Mouse (Mus musculus): Measurements from ENCODE around the gene Uchl4. TPM values are rescaled to one million over a fixed set of nuclear protein-coding genes. Genes with fewer than 3 reads are reported as not detected.

Gene Uchl4
- total RNA-seq, 4 experiments from 2014 or later = 1.9 to 2.9 (median 2.5) TPM

DNA sequence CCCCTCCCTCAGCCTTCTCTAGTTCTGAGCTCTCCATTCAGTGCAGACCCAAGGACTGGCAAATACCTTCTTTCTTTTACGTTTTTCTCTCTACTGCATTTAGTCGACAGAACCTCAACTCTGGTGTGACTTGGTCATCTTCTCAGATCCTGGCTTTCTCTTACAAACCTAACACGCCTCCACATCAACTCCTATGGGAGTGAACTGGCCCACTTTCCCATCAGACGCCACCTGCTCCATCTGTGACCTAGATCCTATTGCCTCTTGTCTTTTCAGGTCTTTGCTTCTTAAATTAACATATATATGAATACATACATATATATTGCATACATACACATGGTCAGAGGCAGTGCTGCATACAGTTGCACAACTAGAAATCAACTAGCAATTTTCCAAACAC, 38.8 kb downstream of the Uchl4 start:
- no peak for DNase-seq (ENCODE audit: low spot score in 2 of 2)

DNA sequence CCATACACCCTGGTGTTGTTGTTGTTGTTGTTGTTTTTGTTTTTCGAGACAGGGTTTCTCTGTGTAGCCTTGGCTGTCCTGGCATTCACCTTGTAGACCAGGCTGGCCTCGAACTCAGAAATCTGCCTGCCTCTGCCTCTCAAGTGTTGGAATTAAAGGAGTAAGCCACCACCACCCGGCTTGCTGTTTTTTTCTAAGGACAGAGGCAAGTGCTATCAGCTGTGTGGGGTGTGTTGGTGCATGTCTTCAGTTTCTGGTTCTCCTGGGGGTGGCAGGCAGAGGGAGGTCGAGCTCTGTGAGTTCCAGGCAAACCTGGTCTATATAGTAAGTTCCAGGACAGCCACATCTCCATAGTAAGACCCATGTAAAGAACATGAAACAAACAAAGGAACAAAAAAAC, 39.3 kb downstream of the Uchl4 start:
- no peak for DNase-seq (ENCODE audit: low spot score in 2 of 2)

DNA sequence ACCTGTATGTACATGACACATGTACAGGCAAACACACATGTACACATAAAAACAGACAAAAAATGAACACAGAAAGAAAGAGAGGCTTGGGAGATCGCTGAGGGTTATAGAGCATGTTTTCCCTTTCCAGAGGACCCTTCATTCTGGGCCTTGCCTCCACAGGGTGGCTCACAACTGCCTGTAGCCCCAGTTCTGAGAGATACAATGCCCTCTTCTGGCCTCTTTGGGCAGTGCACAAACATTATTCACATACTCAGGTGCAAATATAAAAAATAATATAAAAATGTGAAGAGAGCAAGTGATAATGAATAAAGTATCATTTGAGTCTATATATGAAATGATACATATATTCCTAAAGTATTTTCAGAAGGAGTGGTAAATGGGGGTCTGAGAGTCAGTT, 39.9 kb downstream of the Uchl4 start:
- DNase-seq (ENCODE audit: low spot score in 2 of 2) = no peak

DNA sequence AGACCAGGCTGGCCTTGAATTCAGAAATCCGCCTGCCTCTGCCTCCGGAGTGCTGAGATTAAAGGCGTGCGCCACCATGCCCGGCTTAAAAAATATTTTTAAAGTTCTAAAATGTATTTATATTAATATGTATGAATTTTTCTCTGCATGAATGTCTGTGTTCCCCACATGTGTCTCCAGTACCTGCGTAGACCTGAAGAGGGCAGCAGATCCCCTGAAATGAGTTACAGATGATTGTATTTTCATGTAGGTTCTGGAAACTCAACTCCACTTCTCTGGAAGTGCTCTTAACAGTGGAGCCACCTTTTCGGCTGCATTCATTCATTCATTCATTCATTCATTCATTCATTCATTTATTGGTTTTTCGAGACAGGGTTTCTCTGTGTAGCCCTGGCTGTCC, 42.7 kb downstream of the Uchl4 start:
- DNase-seq (ENCODE audit: low spot score in 2 of 2) = peak in 1 of 2 experiments; percentile 43

DNA sequence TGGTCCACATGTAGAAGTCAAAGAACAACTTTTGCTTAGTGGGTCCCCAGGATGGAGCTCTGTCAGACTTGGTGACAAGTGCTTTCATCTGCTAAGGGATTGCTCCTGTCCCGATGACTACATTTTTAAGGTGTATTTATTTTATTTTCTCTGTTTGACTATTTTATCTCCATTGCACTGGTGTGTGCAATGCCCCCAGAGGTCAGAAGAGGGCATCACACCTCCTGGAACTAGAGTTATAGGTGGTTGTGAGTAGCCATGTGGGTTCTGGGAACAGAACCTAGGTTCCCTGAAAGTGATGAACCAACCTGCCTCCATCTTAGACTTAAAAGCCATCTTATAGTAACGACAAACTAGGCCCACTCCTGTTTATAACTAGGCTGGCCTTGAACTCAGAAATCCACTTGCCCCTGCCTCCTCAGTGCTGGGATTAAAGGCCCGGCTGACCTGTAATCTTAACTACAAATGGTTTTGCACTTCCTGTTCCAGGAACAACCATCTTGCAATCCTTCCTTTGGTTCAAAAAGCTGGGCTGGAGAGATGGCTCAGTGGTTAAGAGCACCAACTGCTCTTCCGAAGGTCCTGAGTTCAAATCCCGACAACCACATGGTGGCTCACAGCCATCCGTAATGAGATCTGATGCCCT, 43.8 kb downstream of the Uchl4 start:
- DNase-seq (ENCODE audit: low spot score in 2 of 2) = no peak

DNA sequence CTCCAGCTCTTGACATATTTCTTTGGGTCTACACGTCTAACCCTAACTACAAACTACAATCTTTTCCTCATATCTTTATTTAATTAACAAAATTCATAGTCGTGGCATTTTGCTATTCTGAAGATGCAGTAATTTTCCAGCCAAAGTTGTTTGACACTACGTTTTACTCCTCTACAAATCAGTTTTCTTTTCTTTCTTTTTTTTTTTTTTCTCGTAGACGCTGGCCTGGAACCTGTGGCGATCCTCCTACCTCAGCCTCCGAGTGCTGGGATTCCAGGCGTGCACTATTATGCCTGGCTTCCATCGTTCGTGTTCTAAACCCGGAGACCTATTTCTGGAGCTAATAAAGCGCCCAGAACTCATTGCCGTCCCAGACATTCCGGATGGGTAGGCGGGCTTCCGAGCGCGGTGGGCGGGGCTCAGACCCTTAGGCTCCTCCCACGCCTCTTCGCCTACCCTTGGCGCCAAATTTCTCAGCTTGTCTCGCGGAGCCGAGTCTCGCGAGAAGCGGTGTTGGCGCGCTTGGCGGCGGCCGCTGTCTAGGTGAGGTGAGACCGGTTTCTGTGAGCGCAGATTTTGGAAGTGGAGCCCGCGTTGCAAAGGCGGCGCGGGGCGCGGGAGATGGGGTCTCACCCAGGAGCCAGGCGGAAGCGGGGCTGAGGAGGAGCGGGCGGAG, 46.2 kb downstream of the Uchl4 start, which contains the start of gene Tipin:
TSS of gene Tipin (plus strand) at position 477 of the 676 bp plus-strand sequence.
- DNase-seq (ENCODE audit: low spot score in 2 of 2) = peak; percentile 77 to 87

DNA sequence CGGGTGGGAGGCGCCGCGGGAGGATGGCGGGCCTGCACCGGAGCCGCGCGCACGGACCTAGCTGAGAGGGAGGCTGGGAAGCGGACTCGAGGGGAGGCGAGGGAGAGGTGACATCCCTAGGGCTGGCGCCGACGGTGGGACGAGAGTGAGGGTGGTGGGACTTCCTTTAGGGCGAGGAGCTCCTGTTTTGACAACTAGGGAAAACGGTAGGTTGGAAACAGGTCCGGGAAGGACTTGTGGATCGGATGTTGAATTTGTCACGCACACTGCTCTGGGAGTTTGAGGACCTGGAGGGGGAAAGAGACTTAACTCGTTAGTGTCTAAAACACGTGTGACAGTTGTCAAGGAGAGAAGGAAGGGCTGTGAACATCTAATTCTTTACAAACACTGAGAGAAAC, 46.8 kb downstream of the Uchl4 start:
- DNase-seq (ENCODE audit: low spot score in 2 of 2) = no peak

DNA sequence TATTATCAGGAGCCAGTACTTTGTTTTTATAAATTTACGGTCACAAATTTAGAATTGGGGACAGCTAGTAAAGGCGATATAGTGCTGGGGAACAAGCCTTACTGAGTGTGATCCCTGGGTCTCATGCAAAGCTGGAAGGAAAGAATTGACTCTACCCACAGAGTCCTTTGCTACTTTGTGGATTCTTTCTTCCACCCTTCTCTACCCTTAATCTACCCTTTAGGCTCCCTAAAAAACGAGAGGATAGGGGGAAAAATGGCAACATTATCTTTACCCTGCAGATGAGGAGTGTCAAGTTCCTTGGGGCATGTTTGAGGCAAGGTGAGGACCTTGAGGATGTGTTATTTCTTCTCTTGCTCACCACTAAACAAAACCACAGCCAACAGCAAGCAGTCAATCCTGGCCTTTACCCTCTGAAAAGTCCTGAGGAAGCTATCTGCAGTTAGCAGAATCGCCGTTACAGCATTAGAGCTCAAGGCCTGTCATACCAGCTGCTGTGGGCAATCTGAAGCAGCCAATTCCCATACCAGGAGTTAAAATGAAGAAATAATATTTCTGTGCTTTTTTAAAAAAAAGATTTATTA, 47.5 kb downstream of the Uchl4 start:
- no peak for DNase-seq (ENCODE audit: low spot score in 2 of 2)

Small RNAs within 50 kb of the gene (microRNA-seq; reads per million reads assigned to microRNA genes)
- gene Gm24106 = 0 reads per million in 2 experiments

Other genes starting within 250 kb of the Uchl4 start
- gene Smad6, start 213.1 kb upstream of the Uchl4 start, total RNA-seq (2022) = 1 to 10 TPM; 1.9 to 2.8 (median 2.1) TPM
- gene Lctl, start 118.1 kb upstream of the Uchl4 start, total RNA-seq (2022) = under 1 TPM in 1 of 4 experiments, not detected in 3; 0.27 TPM
- 1 to 10 TPM; 4.0 to 4.7 (median 4.4) TPM for gene Zwilch, start 62.1 kb upstream of the Uchl4 start, total RNA-seq (2022)
- 100 to 1,000 TPM; 558 to 632 (median 593) TPM for gene Rpl4, start 61.8 kb upstream of the Uchl4 start, total RNA-seq (2022)
- 10 to 100 TPM; 18.7 to 25.0 (median 23.0) TPM for gene Snapc5, start 55.9 kb upstream of the Uchl4 start, total RNA-seq (2022)
- gene Map2k1, start 18.4 kb downstream of the Uchl4 start, total RNA-seq (2022) = 100 to 1,000 TPM; 274 to 294 (median 288) TPM
- gene Tipin, start 46.4 kb downstream of the Uchl4 start, total RNA-seq (2022) = 10 to 100 TPM; 19.5 to 24.7 (median 21.5) TPM
- gene Dis3l, start 106.1 kb downstream of the Uchl4 start, total RNA-seq (2022) = 10 to 100 TPM; 28.8 to 30.4 (median 30.2) TPM
- gene Megf11, start 150.4 kb downstream of the Uchl4 start, total RNA-seq (2022) = 10 to 100 TPM in 3 of 4 experiments, 1 to 10 TPM in 1; 9.4 to 11.4 (median 11.1) TPM

All from left cerebral cortex, adult 8-10 months (tissue).